Mouse (Mus musculus) ES-Bruce4 (cell line): Measurements from ENCODE around the gene Meox1. TPM values are rescaled to one million over a fixed set of nuclear protein-coding genes. Genes with fewer than 3 reads are reported as not detected.

Source experiments
- H3K27ac ChIP-seq: 2 replicates; pipeline ENCODE4 v1.5.1; 2012; ENCODE audit warnings: low read length, inconsistent platforms; ENCODE audit not compliant: insufficient read depth
- H3K27me3 ChIP-seq: 2 replicates; pipeline ENCODE4 v1.6.1; 2012; ENCODE audit warnings: mild to moderate bottlenecking, low read length, inconsistent platforms; ENCODE audit not compliant: control insufficient read depth, poor library complexity, insufficient read depth, severe bottlenecking
- H3K36me3 ChIP-seq: 2 replicates; pipeline ENCODE4 v1.6.1; 2012; ENCODE audit warnings: inconsistent platforms, mild to moderate bottlenecking, low read length, moderate library complexity; ENCODE audit not compliant: control insufficient read depth, poor library complexity, insufficient read depth, severe bottlenecking
- H3K4me1 ChIP-seq: one replicate; pipeline ENCODE4 v1.8.1; 2011; ENCODE audit warnings: low read length; ENCODE audit not compliant: control insufficient read depth, insufficient read depth
- H3K4me3 ChIP-seq: 2 replicates; pipeline ENCODE4 v1.5.1; 2011; ENCODE audit warnings: low read depth, mild to moderate bottlenecking, low read length
- H3K9ac ChIP-seq: 2 replicates; pipeline ENCODE4 v1.6.1; 2012; ENCODE audit warnings: low read depth, mild to moderate bottlenecking, inconsistent platforms; ENCODE audit not compliant: poor library complexity, severe bottlenecking
- H3K9me3 ChIP-seq: replicated peaks from 2 replicates; pipeline ENCODE4 v1.6.1; 2012; ENCODE audit warnings: mild to moderate bottlenecking, low read length, inconsistent platforms; ENCODE audit not compliant: control insufficient read depth, poor library complexity, insufficient read depth, severe bottlenecking
- CTCF ChIP-seq: IDR thresholded peaks from one replicate; pipeline ENCODE4 v1.8.1; 2011; ENCODE audit warnings: low read depth, low read length
- EP300 ChIP-seq: IDR thresholded peaks from 2 replicates; pipeline ENCODE4 v1.6.1; 2011; ENCODE audit warnings: low read depth, low read length; ENCODE audit not compliant: insufficient read depth
- POLR2A ChIP-seq: IDR thresholded peaks from one replicate; pipeline ENCODE4 v1.8.1; 2011; ENCODE audit warnings: low read length; ENCODE audit not compliant: insufficient read depth
- polyA plus RNA-seq: library from polyadenylated mRNA; stranded (reverse); fragments of >200 nt; gene quantifications from 2 replicates; pipeline ENCODE4 v1.2.4, GENCODE M21; 2011; ENCODE audit warnings: low read depth; ENCODE audit not compliant: missing spikeins, insufficient read depth, insufficient read length

Gene Meox1
- polyA plus RNA-seq, 1 experiment: not detected

DNA sequence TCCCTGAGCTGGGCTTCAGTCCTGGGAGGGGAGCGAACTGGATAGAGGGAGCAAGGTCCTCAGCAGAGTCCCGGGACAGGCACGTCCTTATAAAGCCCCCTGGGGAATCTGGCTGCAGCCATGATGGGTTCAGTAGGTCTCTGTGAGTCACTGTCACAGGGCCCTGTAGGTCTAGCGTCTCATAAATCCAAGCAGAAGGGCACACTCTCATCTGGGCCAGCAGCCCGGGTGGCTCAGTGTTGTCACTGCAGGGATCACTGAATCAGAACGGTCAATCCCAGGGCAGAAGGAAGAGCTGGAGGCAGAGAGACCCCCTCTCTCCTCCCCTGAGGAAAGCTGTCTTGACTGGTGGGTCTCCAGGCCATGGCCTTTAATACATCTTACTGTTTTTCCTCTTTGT is 14.6 kb upstream of the Meox1 start:
- Histone ChIP-seq H3K9ac (no peak overlapping the region), H3K27me3 (no peaks in the 10 kb centered on the region), H3K9me3 (no peaks in the 10 kb centered on the region), H3K4me3 (no peak overlapping the region), H3K36me3 (no peaks in the 10 kb centered on the region), H3K27ac (no peak overlapping the region), H3K4me1 (no peaks in the 10 kb centered on the region)
- no peak for TF ChIP-seq CTCF
- TF ChIP-seq EP300: no peak
- no peak for TF ChIP-seq POLR2A

DNA sequence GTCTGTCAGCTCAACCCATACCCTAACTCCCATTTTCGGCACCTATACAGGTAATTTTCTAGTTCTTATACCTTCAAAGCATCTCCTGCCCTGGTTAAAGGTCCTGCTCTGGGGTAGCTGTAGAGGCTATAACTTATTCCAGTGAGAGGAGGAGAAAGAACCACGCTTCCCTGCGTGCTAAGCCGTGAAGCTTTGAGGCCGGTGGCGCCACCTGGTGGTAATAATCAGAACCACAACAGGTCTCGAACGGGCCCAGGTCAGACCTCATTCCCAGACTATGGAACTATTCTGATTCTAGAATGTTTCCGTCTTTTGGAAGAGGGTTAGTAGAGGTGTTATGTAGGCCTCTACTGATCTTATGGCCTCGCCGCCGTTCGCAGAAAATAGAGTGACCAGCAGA is 10.9 kb upstream of the Meox1 start:
- Histone ChIP-seq H3K4me3 (no peak overlapping the region), H3K27me3 (no peaks in the 10 kb centered on the region), H3K9ac (no peak overlapping the region), H3K27ac (no peak overlapping the region), H3K4me1 (no peaks in the 10 kb centered on the region), H3K9me3 (no peaks in the 10 kb centered on the region), H3K36me3 (no peaks in the 10 kb centered on the region)
- TF ChIP-seq EP300 (no peak), CTCF (peak; percentile 88)

GRCm38 (mm10) chr11:101901309-101901708 is 7.1 kb upstream of the Meox1 start:
- H3K9ac ChIP-seq: no peak overlapping the region
- H3K9me3 ChIP-seq: no peaks in the 10 kb centered on the region
- no peak overlapping the region for H3K4me3 ChIP-seq
- H3K27ac ChIP-seq: no peak overlapping the region
- peaks cover 6% of the 10 kb centered on the region for H3K4me1 ChIP-seq
- no peaks in the 10 kb centered on the region for H3K27me3 ChIP-seq
- H3K36me3 ChIP-seq: no peaks in the 10 kb centered on the region
- no peak for TF ChIP-seq EP300
- no peak for TF ChIP-seq CTCF
- TF ChIP-seq POLR2A: no peak

DNA sequence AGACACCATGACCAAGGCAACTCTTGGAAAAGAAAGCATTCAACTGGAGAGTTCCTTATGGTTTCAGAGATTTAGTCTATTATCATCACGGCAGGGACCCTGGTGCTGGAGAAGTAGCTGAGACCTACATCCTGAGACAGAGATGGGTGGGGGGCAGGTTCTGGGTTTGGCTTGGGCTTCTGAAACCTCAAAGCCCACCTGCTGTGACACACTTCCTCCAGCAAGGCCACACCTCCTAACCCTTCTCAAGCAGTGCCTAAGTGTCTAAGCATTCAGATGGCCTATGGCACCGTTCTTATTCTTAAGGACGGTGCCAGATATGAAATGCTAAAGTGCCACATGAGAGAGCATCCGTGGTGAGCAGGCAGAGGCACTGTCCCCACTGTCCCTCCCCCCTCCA is 4.2 kb upstream of the Meox1 start:
- H3K9ac ChIP-seq: no peak overlapping the region
- no peaks in the 10 kb centered on the region; the same call in 1 of the 2 replicates for H3K27me3 ChIP-seq
- no peaks in the 10 kb centered on the region for H3K9me3 ChIP-seq
- peaks cover 17% of the 10 kb centered on the region for H3K4me1 ChIP-seq
- 0 out of 2 replicates have a peak, but pooled peaks have one; percentile 16 for TF ChIP-seq EP300
- TF ChIP-seq POLR2A: no peak
- TF ChIP-seq CTCF: no peak
- no peak overlapping the region for H3K4me3 ChIP-seq
- no peaks in the 10 kb centered on the region for H3K36me3 ChIP-seq
- H3K27ac ChIP-seq: peak overlapping the region; percentile 74

- Histone ChIP-seq H3K9me3 (no peaks in the 10 kb centered on the region), H3K27me3 (no peaks in the 10 kb centered on the region; the same call in 1 of the 2 replicates), H3K27ac (peak overlapping the region; percentile 74), H3K4me1 (peaks cover 17% of the 10 kb centered on the region), H3K36me3 (no peaks in the 10 kb centered on the region), H3K4me3 (no peak overlapping the region), H3K9ac (peak overlapping the region; percentile 11; the same call in 1 of the 2 replicates)
- peak; percentile 83 for TF ChIP-seq EP300
- no peak for TF ChIP-seq CTCF
These were observed 2.6 kb upstream of the Meox1 start for GRCm38 (mm10) chr11:101896546-101897361.

DNA sequence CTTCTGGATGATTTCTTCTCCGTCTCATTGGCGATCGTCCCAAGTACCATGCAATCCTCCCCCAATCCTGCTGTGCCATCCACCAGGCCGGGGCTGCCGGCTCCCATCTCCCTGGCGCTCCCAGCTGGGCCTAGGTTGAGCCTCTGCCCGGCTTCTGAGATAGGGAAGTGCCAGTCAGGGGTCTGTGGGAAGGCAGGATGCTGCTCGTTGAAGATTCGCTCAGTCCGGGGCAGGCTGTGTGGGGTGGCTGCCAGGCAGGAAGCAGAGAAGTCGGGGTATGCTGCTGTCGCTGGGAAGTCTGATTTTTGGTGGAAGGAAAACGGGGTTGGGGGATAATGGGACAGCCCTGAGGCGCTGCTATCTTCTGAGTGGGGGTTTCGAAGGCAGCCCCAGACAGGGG is 614 bp downstream of the Meox1 start:
- H3K27me3 ChIP-seq: no peaks in the 10 kb centered on the region; the same call in 1 of the 2 replicates
- H3K9ac ChIP-seq: peak overlapping the region; percentile 8; the same call in 1 of the 2 replicates
- H3K4me1 ChIP-seq: peaks cover 20% of the 10 kb centered on the region
- no peaks in the 10 kb centered on the region for H3K9me3 ChIP-seq
- H3K27ac ChIP-seq: no peak overlapping the region
- H3K4me3 ChIP-seq: no peak overlapping the region
- H3K36me3 ChIP-seq: no peaks in the 10 kb centered on the region
- TF ChIP-seq CTCF (no peak), POLR2A (no peak), EP300 (no peak)
